Mouse (Mus musculus) forebrain, embryonic 11.5 days (tissue): Measurements from ENCODE around the gene Rab31. TPM values are rescaled to one million over a fixed set of nuclear protein-coding genes. Genes with fewer than 3 reads are reported as not detected.

Experiments used
- ATAC-seq: fragments of 200-750 bp; cut with Nextera tagmentation; replicated peaks from 2 replicates; pipeline ENCODE4 v1.8.0; 2017; ENCODE audit warnings: moderate TSS enrichment; ENCODE audit not compliant: low FRiP score
- DNase-seq: peaks from one replicate; pipeline ENCODE4 v3.0.0-alpha.2; 2017; ENCODE audit warnings: low spot score
- H3K27ac ChIP-seq: fragments of 300-500 bp; sonication (generic); 2 replicates; pipeline ENCODE4 v1.5.1; 2014; ENCODE audit warnings: low read depth, low read length
- H3K27me3 ChIP-seq: fragments of 300-500 bp; sonication (generic); 2 replicates; pipeline ENCODE4 v1.6.1; 2014; ENCODE audit warnings: mild to moderate bottlenecking, low read length, mixed read lengths; ENCODE audit not compliant: control insufficient read depth, insufficient read depth
- H3K36me3 ChIP-seq: fragments of 300-500 bp; sonication (generic); 2 replicates; pipeline ENCODE4 v1.6.1; 2014; ENCODE audit warnings: mild to moderate bottlenecking, low read length, moderate library complexity, mixed read lengths; ENCODE audit not compliant: control insufficient read depth, insufficient read depth
- H3K4me1 ChIP-seq: fragments of 300-500 bp; sonication (generic); replicated peaks from 2 replicates; pipeline ENCODE4 v1.6.1; 2014; ENCODE audit warnings: low read length, mixed read lengths; ENCODE audit not compliant: control insufficient read depth, insufficient read depth
- H3K4me2 ChIP-seq: fragments of 300-500 bp; sonication (generic); 2 replicates; pipeline ENCODE4 v1.6.1; 2014; ENCODE audit warnings: low read depth, mild to moderate bottlenecking, low read length, moderate library complexity, mixed read lengths; ENCODE audit not compliant: severe bottlenecking
- H3K4me3 ChIP-seq: fragments of 300-500 bp; sonication (generic); 2 replicates; pipeline ENCODE4 v1.5.1; 2014; ENCODE audit warnings: low read depth, low read length
- H3K9ac ChIP-seq: fragments of 300-500 bp; sonication (generic); 2 replicates; pipeline ENCODE4 v1.6.1; 2014; ENCODE audit warnings: low read length
- H3K9me3 ChIP-seq: fragments of 300-500 bp; sonication (generic); 2 replicates; pipeline ENCODE4 v1.6.1; 2016; ENCODE audit warnings: low read length, mixed read lengths; ENCODE audit not compliant: control insufficient read depth
- WGBS: fragments of 180-500 bp; shearing (Covaris S2); extraction: QIAGEN DNeasy Blood & Tissue Kit; methylation state at CpG from one replicate; pipeline ENCODE4 v1.1.7; 2014; 5-methylcytosine and 5-hydroxymethylcytosine counted together
- polyA plus RNA-seq: library from polyadenylated mRNA; unstranded; fragments of >200 nt; fragmentation: Nextera tagmentation; extraction: Ambion mirVana; gene quantifications from 2 replicates; pipeline ENCODE4 v1.2.1, GENCODE M21; 2014

Gene Rab31
- polyA plus RNA-seq, 1 experiment from 2014 or later, result 73.4 TPM

- no peaks in the 10 kb centered on the region for H3K4me1 ChIP-seq
- no peak overlapping the region for H3K9ac ChIP-seq
- no peak overlapping the region for H3K4me2 ChIP-seq
- no peaks in the 10 kb centered on the region for H3K9me3 ChIP-seq
- H3K27ac ChIP-seq, result no peak overlapping the region
- ATAC-seq (no peak), DNase-seq (no peak)
- WGBS, result 83% methylated on average over 4 of the region's 4 CpGs
- H3K27me3 ChIP-seq, result no peaks in the 10 kb centered on the region
- H3K36me3 ChIP-seq, result no peaks in the 10 kb centered on the region
- H3K4me3 ChIP-seq, result no peak overlapping the region
Observed at GRCm38 (mm10) chr17:65655608-65656007, 116.9 kb downstream of the Rab31 start.

- no peak overlapping the region for H3K9ac ChIP-seq
Observed at GRCm38 (mm10) chr17:65650598-65650997, 122.0 kb downstream of the Rab31 start.

GRCm38 (mm10) chr17:65649175-65649493 is 123.4 kb downstream of the Rab31 start:
- Histone ChIP-seq H3K27me3 (no peaks in the 10 kb centered on the region), H3K9ac (no peak overlapping the region), H3K27ac (no peak overlapping the region), H3K4me3 (no peak overlapping the region), H3K9me3 (no peaks in the 10 kb centered on the region), H3K4me2 (no peak overlapping the region), H3K4me1 (no peaks in the 10 kb centered on the region), H3K36me3 (no peaks in the 10 kb centered on the region)
- no peak for DNase-seq
- ATAC-seq, result no peak
- WGBS, result 87% methylated on average over 2 of the region's 2 CpGs

More at GRCm38 (mm10) chr17:65650598-65650997, 122.0 kb downstream of the Rab31 start:
- Histone ChIP-seq H3K9me3 (no peaks in the 10 kb centered on the region), H3K4me3 (no peak overlapping the region), H3K4me1 (no peaks in the 10 kb centered on the region), H3K36me3 (no peaks in the 10 kb centered on the region), H3K4me2 (no peak overlapping the region), H3K27ac (no peak overlapping the region), H3K27me3 (no peaks in the 10 kb centered on the region)
- 89% methylated on average over 6 of the region's 6 CpGs for WGBS
- DNase-seq, result no peak
- ATAC-seq, result no peak

- Histone ChIP-seq H3K4me2 (no peak overlapping the region), H3K9ac (no peak overlapping the region), H3K9me3 (no peaks in the 10 kb centered on the region), H3K27me3 (no peaks in the 10 kb centered on the region), H3K27ac (no peak overlapping the region), H3K36me3 (no peaks in the 10 kb centered on the region), H3K4me1 (no peaks in the 10 kb centered on the region), H3K4me3 (no peak overlapping the region)
- ATAC-seq, result peak; percentile 21; the same call in 1 of the 2 replicates
- 88% methylated on average over 9 of the region's 9 CpGs for WGBS
- no peak for DNase-seq
Observed at GRCm38 (mm10) chr17:65648371-65649174, 124.0 kb downstream of the Rab31 start.

GRCm38 (mm10) chr17:65647961-65648360 is 124.6 kb downstream of the Rab31 start:
- ATAC-seq, result no peak
- no peaks in the 10 kb centered on the region for H3K4me1 ChIP-seq
- 66% methylated on average over 5 of the region's 5 CpGs for WGBS

GRCm38 (mm10) chr17:65647226-65647625 is 125.3 kb downstream of the Rab31 start:
- ATAC-seq (no peak), DNase-seq (no peak)
- Histone ChIP-seq H3K9me3 (no peaks in the 10 kb centered on the region), H3K27ac (no peak overlapping the region), H3K4me3 (no peak overlapping the region), H3K9ac (no peak overlapping the region), H3K27me3 (no peaks in the 10 kb centered on the region), H3K4me1 (no peaks in the 10 kb centered on the region), H3K4me2 (no peak overlapping the region), H3K36me3 (no peaks in the 10 kb centered on the region)
- 77% methylated on average over 6 of the region's 6 CpGs for WGBS

More at GRCm38 (mm10) chr17:65647961-65648360, 124.6 kb downstream of the Rab31 start:
- no peak overlapping the region for H3K9ac ChIP-seq
- H3K27ac ChIP-seq, result no peak overlapping the region
- no peaks in the 10 kb centered on the region for H3K9me3 ChIP-seq
- no peak overlapping the region for H3K4me3 ChIP-seq
- no peak overlapping the region for H3K4me2 ChIP-seq
- H3K36me3 ChIP-seq, result no peaks in the 10 kb centered on the region
- H3K27me3 ChIP-seq, result no peaks in the 10 kb centered on the region
- DNase-seq, result no peak

GRCm38 (mm10) chr17:65643579-65643978 is 129.0 kb downstream of the Rab31 start:
- no peak overlapping the region for H3K4me3 ChIP-seq
- no peaks in the 10 kb centered on the region for H3K9me3 ChIP-seq
- no peaks in the 10 kb centered on the region for H3K4me1 ChIP-seq
- no peak overlapping the region for H3K4me2 ChIP-seq
- H3K36me3 ChIP-seq, result no peaks in the 10 kb centered on the region
- ATAC-seq (no peak), DNase-seq (no peak)
- no peak overlapping the region for H3K27ac ChIP-seq
- WGBS, result 87% methylated on average over 5 of the region's 5 CpGs
- no peak overlapping the region for H3K9ac ChIP-seq
- H3K27me3 ChIP-seq, result no peaks in the 10 kb centered on the region

GRCm38 (mm10) chr17:65643051-65643521 is 129.5 kb downstream of the Rab31 start:
- no peak overlapping the region for H3K4me2 ChIP-seq
- no peaks in the 10 kb centered on the region for H3K4me1 ChIP-seq
- H3K27ac ChIP-seq, result no peak overlapping the region
- no peak overlapping the region for H3K9ac ChIP-seq
- no peak overlapping the region for H3K4me3 ChIP-seq
- H3K27me3 ChIP-seq, result no peaks in the 10 kb centered on the region
- no peaks in the 10 kb centered on the region for H3K36me3 ChIP-seq
- DNase-seq, result no peak
- ATAC-seq, result no peak
- H3K9me3 ChIP-seq, result no peaks in the 10 kb centered on the region
- WGBS, result 41% methylated on average over 10 of the region's 10 CpGs

- no peak overlapping the region for H3K27ac ChIP-seq
Observed at GRCm38 (mm10) chr17:65642578-65642991, 130.0 kb downstream of the Rab31 start.

More at GRCm38 (mm10) chr17:65642578-65642991, 130.0 kb downstream of the Rab31 start:
- Histone ChIP-seq H3K9ac (no peak overlapping the region), H3K4me2 (no peak overlapping the region), H3K9me3 (no peaks in the 10 kb centered on the region), H3K27me3 (no peaks in the 10 kb centered on the region), H3K4me3 (no peak overlapping the region), H3K36me3 (no peaks in the 10 kb centered on the region), H3K4me1 (no peaks in the 10 kb centered on the region)
- WGBS, result 29% methylated on average over 5 of the region's 5 CpGs
- ATAC-seq, result no peak
- no peak for DNase-seq
